Mouse (Mus musculus): ENCODE data around the gene Cavin2. TPM values are rescaled to one million over a fixed set of nuclear protein-coding genes. Genes with fewer than 3 reads are reported as not detected.

Gene Cavin2
- total RNA-seq (2012; rRNA removed), result 0.13 TPM in 1 of 2 replicates, not detected in the other

GRCm38 (mm10) chr1:51288755-51289619 lies at the start of gene Cavin2:
Gene Cavin2 (plus strand): TSS chr1:51289126.
- Histone ChIP-seq H3K4me3 (ENCODE audit: insufficient read depth in 1 of 2, low read depth in 1 of 2, low read length in 2 of 2, poor library complexity in 1 of 2, severe bottlenecking in 1 of 2) (no peak within 1 kb of the TSS), H3K36me3 (ENCODE audit: control insufficient read depth, insufficient read depth, low read length, poor library complexity, severe bottlenecking) (no peaks in the 10 kb centered on the region), H3K4me1 (ENCODE audit: control insufficient read depth in 2 of 2, insufficient read depth in 2 of 2, low read length in 2 of 2, poor library complexity in 1 of 2) (no peaks in the 10 kb centered on the region), H3K9me3 (ENCODE audit: control insufficient read depth, insufficient read depth, low read depth, low read length) (no peaks in the 10 kb centered on the region), H3K27ac (ENCODE audit: insufficient read depth, low read depth, low read length, poor library complexity, severe bottlenecking) (no peak within 1 kb of the TSS), H3K9ac (ENCODE audit: insufficient read depth, low read depth, low read length, poor library complexity, severe bottlenecking) (no peak within 1 kb of the TSS)
- no peak for TF ChIP-seq MAFK (IDR thresholded peaks at IDR 0.05; ENCODE audit: insufficient read depth, low read depth, low read length)
- TF ChIP-seq CHD2 (IDR thresholded peaks at IDR 0.05; ENCODE audit: low read depth, low read length), result no peak
- no peak for TF ChIP-seq ZNF384 (IDR thresholded peaks at IDR 0.05; ENCODE audit: low read depth, low read length)
- in situ Hi-C loops (cut with MboI; ENCODE audit: low sequenced_read_pairs in 2 of 2, unreplicated experiment in 2 of 2), result no loop called here
- no peak for DNase-seq (ENCODE audit: low read depth, low spot score)

- no peak overlapping the region for H3K27ac ChIP-seq (ENCODE audit: insufficient read depth, low read depth, low read length, poor library complexity, severe bottlenecking)
Measured at GRCm38 (mm10) chr1:51241311-51241986, 47.5 kb upstream of the Cavin2 start.

GRCm38 (mm10) chr1:51243294-51243693 lies 45.6 kb upstream of the Cavin2 start:
- no peak for DNase-seq (ENCODE audit: low read depth, low spot score)
- Histone ChIP-seq H3K9me3 (ENCODE audit: control insufficient read depth, insufficient read depth, low read depth, low read length) (no peaks in the 10 kb centered on the region), H3K27ac (ENCODE audit: insufficient read depth, low read depth, low read length, poor library complexity, severe bottlenecking) (no peak overlapping the region), H3K9ac (ENCODE audit: insufficient read depth, low read depth, low read length, poor library complexity, severe bottlenecking) (no peak overlapping the region), H3K36me3 (ENCODE audit: control insufficient read depth, insufficient read depth, low read length, poor library complexity, severe bottlenecking) (no peaks in the 10 kb centered on the region), H3K4me1 (ENCODE audit: control insufficient read depth in 2 of 2, insufficient read depth in 2 of 2, low read length in 2 of 2, poor library complexity in 1 of 2) (no peaks in the 10 kb centered on the region), H3K4me3 (ENCODE audit: insufficient read depth in 1 of 2, low read depth in 1 of 2, low read length in 2 of 2, poor library complexity in 1 of 2, severe bottlenecking in 1 of 2) (no peak overlapping the region)
- TF ChIP-seq ZNF384 (IDR thresholded peaks at IDR 0.05; ENCODE audit: low read depth, low read length) (no peak), CHD2 (IDR thresholded peaks at IDR 0.05; ENCODE audit: low read depth, low read length) (no peak), ZC3H11A (IDR thresholded peaks at IDR 0.05; ENCODE audit: borderline replicate concordance, low read depth, low read length) (no peak), MAFK (IDR thresholded peaks at IDR 0.05; ENCODE audit: insufficient read depth, low read depth, low read length) (no peak), HCFC1 (IDR thresholded peaks at IDR 0.05; ENCODE audit: borderline replicate concordance, insufficient read depth, low read length) (no peak)
- in situ Hi-C loops (cut with MboI; ENCODE audit: low sequenced_read_pairs in 2 of 2, unreplicated experiment in 2 of 2), result no loop called here

More at GRCm38 (mm10) chr1:51241311-51241986, 47.5 kb upstream of the Cavin2 start:
- Histone ChIP-seq H3K9ac (ENCODE audit: insufficient read depth, low read depth, low read length, poor library complexity, severe bottlenecking) (no peak overlapping the region), H3K9me3 (ENCODE audit: control insufficient read depth, insufficient read depth, low read depth, low read length) (no peaks in the 10 kb centered on the region), H3K4me3 (ENCODE audit: insufficient read depth in 1 of 2, low read depth in 1 of 2, low read length in 2 of 2, poor library complexity in 1 of 2, severe bottlenecking in 1 of 2) (no peak overlapping the region), H3K4me1 (ENCODE audit: control insufficient read depth in 2 of 2, insufficient read depth in 2 of 2, low read length in 2 of 2, poor library complexity in 1 of 2) (no peaks in the 10 kb centered on the region), H3K36me3 (ENCODE audit: control insufficient read depth, insufficient read depth, low read length, poor library complexity, severe bottlenecking) (no peaks in the 10 kb centered on the region)
- in situ Hi-C loops (cut with MboI; ENCODE audit: low sequenced_read_pairs in 2 of 2, unreplicated experiment in 2 of 2), result no loop called here
- no peak for TF ChIP-seq CHD2 (IDR thresholded peaks at IDR 0.05; ENCODE audit: low read depth, low read length)
- no peak for DNase-seq (ENCODE audit: low read depth, low spot score)

GRCm38 (mm10) chr1:51243869-51244268 lies 45.1 kb upstream of the Cavin2 start:
- Histone ChIP-seq H3K4me1 (ENCODE audit: control insufficient read depth in 2 of 2, insufficient read depth in 2 of 2, low read length in 2 of 2, poor library complexity in 1 of 2) (no peaks in the 10 kb centered on the region), H3K27ac (ENCODE audit: insufficient read depth, low read depth, low read length, poor library complexity, severe bottlenecking) (no peak overlapping the region), H3K36me3 (ENCODE audit: control insufficient read depth, insufficient read depth, low read length, poor library complexity, severe bottlenecking) (no peaks in the 10 kb centered on the region), H3K9ac (ENCODE audit: insufficient read depth, low read depth, low read length, poor library complexity, severe bottlenecking) (no peak overlapping the region), H3K9me3 (ENCODE audit: control insufficient read depth, insufficient read depth, low read depth, low read length) (no peaks in the 10 kb centered on the region), H3K4me3 (ENCODE audit: insufficient read depth in 1 of 2, low read depth in 1 of 2, low read length in 2 of 2, poor library complexity in 1 of 2, severe bottlenecking in 1 of 2) (no peak overlapping the region)
- TF ChIP-seq MAFK (IDR thresholded peaks at IDR 0.05; ENCODE audit: insufficient read depth, low read depth, low read length) (no peak), ZNF384 (IDR thresholded peaks at IDR 0.05; ENCODE audit: low read depth, low read length) (no peak), ZC3H11A (IDR thresholded peaks at IDR 0.05; ENCODE audit: borderline replicate concordance, low read depth, low read length) (no peak), CHD2 (IDR thresholded peaks at IDR 0.05; ENCODE audit: low read depth, low read length) (no peak), HCFC1 (IDR thresholded peaks at IDR 0.05; ENCODE audit: borderline replicate concordance, insufficient read depth, low read length) (no peak)
- DNase-seq (ENCODE audit: low read depth, low spot score), result no peak
- in situ Hi-C loops (cut with MboI; ENCODE audit: low sequenced_read_pairs in 2 of 2, unreplicated experiment in 2 of 2), result no loop called here
